Mouse (Mus musculus): ENCODE results near the gene Aatk.

DNA sequence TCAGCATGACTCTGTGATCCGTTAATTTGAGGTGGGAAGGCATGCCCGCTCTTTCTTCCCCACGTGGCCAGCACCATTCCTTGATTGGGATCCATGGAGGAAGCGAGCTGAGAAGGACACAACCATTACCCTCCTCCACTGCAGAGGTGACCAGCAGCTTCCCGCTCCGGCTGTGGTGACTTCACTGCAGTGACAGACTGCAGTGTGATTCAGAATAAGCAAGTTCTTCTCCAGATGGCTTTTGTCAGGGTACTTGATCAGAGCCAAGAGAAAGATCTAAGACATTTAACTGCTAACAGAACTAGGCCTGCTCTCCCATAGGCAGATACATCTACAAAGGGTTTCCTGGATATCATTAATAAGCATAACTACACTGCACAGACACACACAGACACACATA lies 33.3 kb upstream of the Aatk start:
- TF ChIP-seq CTCF (IDR thresholded peaks at IDR 0.05; ENCODE audit: extremely low read depth, insufficient read depth, low read length) (no peak), POLR2A (IDR thresholded peaks at IDR 0.05; ENCODE audit: extremely low read depth, insufficient read depth, low read length) (no peak)
